Mouse (Mus musculus) ovary, adult 18-20 months (tissue): ENCODE measurements around the gene Barhl1.

ENCODE experiments used
- DNase-seq: peaks from one replicate; pipeline ENCODE4 v3.0.0; 2022; ENCODE audit warnings: low spot score, mixed read lengths

Barhl1 gene

DNA sequence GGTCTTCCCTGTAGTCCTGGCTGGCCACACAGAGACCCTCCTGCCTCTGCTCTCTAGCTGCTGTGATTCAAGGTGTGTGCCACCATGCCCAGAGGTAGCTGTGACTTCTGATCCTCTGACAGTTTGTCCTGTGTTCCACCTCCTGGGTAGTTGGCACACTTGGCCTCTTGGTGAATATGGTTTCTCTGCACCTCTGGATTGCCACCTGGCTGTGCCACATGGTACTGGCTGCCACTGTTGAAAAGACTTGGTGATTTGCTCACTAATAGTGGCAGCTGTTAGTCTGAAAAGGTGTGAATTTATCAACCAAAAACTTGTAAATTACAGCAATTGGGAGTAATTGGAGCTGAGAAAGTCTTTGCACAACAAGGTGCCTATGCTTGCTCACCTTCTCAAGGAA is 52.6 kb downstream of the Barhl1 start:
- DNase-seq: no peak

DNA sequence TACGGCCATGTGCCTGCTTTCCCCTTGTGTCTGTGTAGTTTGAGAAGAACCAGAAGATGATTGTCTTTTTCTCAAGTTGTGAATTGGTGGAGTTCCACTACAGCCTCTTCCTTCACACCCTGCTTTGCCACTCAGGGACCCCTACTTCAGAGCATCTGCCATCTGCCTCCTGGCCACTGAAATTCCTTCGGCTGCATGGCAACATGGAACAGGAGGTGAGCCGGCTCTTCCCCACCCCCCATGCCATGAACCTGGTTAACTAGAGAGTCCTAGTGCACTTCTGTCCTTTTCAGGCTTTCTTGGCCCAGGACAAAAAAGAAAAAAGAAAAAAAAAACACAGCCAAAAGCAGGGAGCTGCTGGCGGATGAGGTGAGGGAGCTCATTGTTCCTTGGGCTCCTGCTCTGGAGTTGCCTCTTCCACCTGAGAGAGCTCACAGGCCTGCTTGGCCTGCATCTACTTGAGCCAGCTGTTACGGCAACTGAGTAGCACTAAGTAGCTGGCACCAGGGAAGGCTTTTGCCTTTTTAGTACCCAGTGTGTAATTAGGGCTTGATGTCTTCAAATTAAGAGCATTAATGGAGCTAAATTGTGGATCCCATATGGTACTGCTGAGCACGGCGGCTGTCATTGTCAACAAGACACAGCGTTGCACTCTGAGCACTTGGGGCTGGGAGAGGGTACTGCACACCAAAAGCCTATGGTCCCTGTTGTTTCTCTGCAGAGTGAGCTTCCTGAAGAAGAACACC is 55.6 kb downstream of the Barhl1 start:
- no peak for DNase-seq

DNA sequence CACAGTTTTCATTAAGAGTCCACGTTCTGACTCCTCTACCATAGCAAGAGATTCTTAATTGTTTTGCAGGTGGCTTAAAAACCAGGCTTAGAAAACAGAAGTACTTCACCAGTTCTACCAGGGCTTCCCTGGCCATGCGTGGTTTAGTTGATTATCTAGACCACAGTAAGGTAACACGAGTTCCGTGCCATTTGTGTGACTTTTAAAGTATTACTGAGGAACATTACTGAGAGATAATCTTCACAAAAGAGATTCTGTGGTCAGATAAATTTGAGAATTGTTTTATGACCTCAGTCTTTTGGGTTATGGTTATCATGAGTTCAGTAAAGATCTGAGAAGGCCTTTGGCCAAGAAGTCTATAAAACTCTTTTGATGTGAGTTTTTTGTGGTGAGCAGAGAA is 57.2 kb downstream of the Barhl1 start:
- DNase-seq: no peak
